Mouse (Mus musculus) frontal cortex, postnatal 36 days (tissue): ENCODE data around the gene Vps35l.

Experiments used
- DNase-seq, 2 experiments: peaks; one replicate each; pipeline ENCODE4 v3.0.0; 2022; ENCODE audit warnings: low spot score in 2 of 2

The Vps35l gene

GRCm38 (mm10) chr7:118733225-118733624 is 6.8 kb upstream of the Vps35l start:
- DNase-seq: no peak

- no peak for DNase-seq
These were observed 1.3 kb upstream of the Vps35l start for GRCm38 (mm10) chr7:118738730-118739129.

GRCm38 (mm10) chr7:118740532-118741338 is 709 bp downstream of the Vps35l start:
- peak; percentile 94 to 95 for DNase-seq

GRCm38 (mm10) chr7:118742278-118742677 is 2.3 kb downstream of the Vps35l start:
- DNase-seq: no peak

GRCm38 (mm10) chr7:118744766-118745165 is 4.7 kb downstream of the Vps35l start:
- no peak for DNase-seq

- peak; percentile 15 to 58 for DNase-seq
These were observed 8.1 kb downstream of the Vps35l start for GRCm38 (mm10) chr7:118747891-118748672.

GRCm38 (mm10) chr7:118749706-118750105 is 9.7 kb downstream of the Vps35l start:
- no peak for DNase-seq

GRCm38 (mm10) chr7:118751625-118752024 is 11.6 kb downstream of the Vps35l start:
- no peak for DNase-seq

GRCm38 (mm10) chr7:118755756-118756155 is 15.7 kb downstream of the Vps35l start:
- no peak for DNase-seq

GRCm38 (mm10) chr7:118756490-118757265 is 16.7 kb downstream of the Vps35l start:
- no peak for DNase-seq

GRCm38 (mm10) chr7:118758369-118758768 is 18.3 kb downstream of the Vps35l start:
- no peak for DNase-seq

GRCm38 (mm10) chr7:118759372-118759771 is 19.3 kb downstream of the Vps35l start:
- no peak for DNase-seq

GRCm38 (mm10) chr7:118763939-118764338 is 23.9 kb downstream of the Vps35l start:
- no peak for DNase-seq

- no peak for DNase-seq
These were observed 24.7 kb downstream of the Vps35l start for GRCm38 (mm10) chr7:118764725-118765124.

- DNase-seq: no peak
These were observed 25.6 kb downstream of the Vps35l start for GRCm38 (mm10) chr7:118765604-118766003.

GRCm38 (mm10) chr7:118766119-118766833 is 26.2 kb downstream of the Vps35l start:
- DNase-seq: peak; percentile 56 to 78

GRCm38 (mm10) chr7:118766834-118767224 is 26.8 kb downstream of the Vps35l start:
- no peak for DNase-seq

- no peak for DNase-seq
These were observed 29.2 kb downstream of the Vps35l start for GRCm38 (mm10) chr7:118769208-118769607.

- no peak for DNase-seq
These were observed 29.6 kb downstream of the Vps35l start for GRCm38 (mm10) chr7:118769655-118770054.

- no peak for DNase-seq
These were observed 33.0 kb downstream of the Vps35l start for GRCm38 (mm10) chr7:118773027-118773426.

GRCm38 (mm10) chr7:118775991-118776390 is 36.0 kb downstream of the Vps35l start:
- DNase-seq: no peak
